ENCODE assay signal across 29 mouse cellular contexts in genomic region chr10:19704445-19704844, GRCm38 (mm10). TPM values are rescaled to one million over a fixed set of nuclear protein-coding genes. Genes with fewer than 3 reads are reported as not detected.
"Had no signal": no experiment of that assay in that cellular context is flagged by ENCODE, and none has a peak within 500 bp of the region (broad histone marks: within the 10 kb centered on the region; RNA-seq: fewer than 3 reads in every experiment).

No protein-coding gene starts in this region.

- H3K4me1 ChIP-seq: heart, embryonic 15.5 days; hindbrain, embryonic 12.5 days; hindbrain, embryonic 15.5 days; kidney, embryonic 15.5 days; limb, embryonic 13.5 days; limb, embryonic 15.5 days had no signal

- H3K27me3 ChIP-seq: heart, embryonic 15.5 days; hindbrain, embryonic 12.5 days; hindbrain, embryonic 15.5 days; limb, embryonic 15.5 days; liver, embryonic 12.5 days had no signal

- H3K4me3 ChIP-seq: heart, embryonic 13.5 days; heart, embryonic 15.5 days; hindbrain, embryonic 12.5 days; hindbrain, embryonic 15.5 days; kidney, embryonic 15.5 days; limb, embryonic 13.5 days; limb, embryonic 15.5 days; liver, embryonic 12.5 days had no signal

- H3K36me3 ChIP-seq: heart, embryonic 13.5 days; heart, embryonic 15.5 days; hindbrain, embryonic 12.5 days; hindbrain, embryonic 15.5 days; kidney, embryonic 15.5 days; limb, embryonic 13.5 days; limb, embryonic 15.5 days; liver, embryonic 12.5 days had no signal

- H3K4me2 ChIP-seq: heart, embryonic 11.5 days; heart, embryonic 13.5 days; heart, embryonic 15.5 days; hindbrain, embryonic 12.5 days; hindbrain, embryonic 15.5 days; kidney, embryonic 15.5 days; limb, embryonic 13.5 days; limb, embryonic 15.5 days; liver, embryonic 12.5 days had no signal

- DNase-seq: gastrocnemius, postnatal 14 days; gastrocnemius, postnatal 36 days; heart, adult 18-20 months; heart, postnatal 14 days; heart, postnatal 36 days; kidney, adult 11 months; kidney, adult 2 months; kidney, adult 9 months; kidney, postnatal 14 days; kidney, postnatal 36 days; layer of hippocampus, adult 9-11 months; layer of hippocampus, postnatal 36 days; left cerebral cortex, postnatal 4 days had no signal

- H3K27ac ChIP-seq: heart, embryonic 13.5 days; heart, embryonic 15.5 days; hindbrain, embryonic 12.5 days; hindbrain, embryonic 15.5 days; kidney, embryonic 15.5 days; kidney, postnatal 0 days; limb, embryonic 13.5 days; limb, embryonic 15.5 days; liver, embryonic 12.5 days had no signal

- H3K9me3 ChIP-seq: heart, embryonic 13.5 days; heart, embryonic 15.5 days; hindbrain, embryonic 12.5 days; hindbrain, embryonic 15.5 days; kidney, embryonic 15.5 days; limb, embryonic 13.5 days; limb, embryonic 15.5 days; liver, embryonic 12.5 days had no signal

- ATAC-seq: intestine, embryonic 16.5 days; liver, embryonic 12.5 days had no signal

- H3K9ac ChIP-seq: heart, embryonic 13.5 days; heart, embryonic 15.5 days; hindbrain, embryonic 12.5 days; hindbrain, embryonic 15.5 days; kidney, embryonic 15.5 days; limb, embryonic 13.5 days; limb, embryonic 15.5 days; liver, embryonic 12.5 days had no signal

RNA-seq across cellular contexts. Expression of gene Il20ra, which starts 7.9 kb away (rescaled TPM):
- total RNA-seq: gastrocnemius, adult 18-20 months; gastrocnemius, postnatal 14 days; gastrocnemius, postnatal 36 days; heart, postnatal 14 days; heart, postnatal 36 days; layer of hippocampus, adult 8-10 months; layer of hippocampus, postnatal 36 days; left cerebral cortex, postnatal 4 days; liver, adult 2 months had no signal
- polyA plus RNA-seq: heart, embryonic 13.5 days; heart, embryonic 15.5 days; heart, postnatal 0 days; large intestine, adult 2 months; liver, adult 2 months had no signal
